In the genomic region with DNA sequence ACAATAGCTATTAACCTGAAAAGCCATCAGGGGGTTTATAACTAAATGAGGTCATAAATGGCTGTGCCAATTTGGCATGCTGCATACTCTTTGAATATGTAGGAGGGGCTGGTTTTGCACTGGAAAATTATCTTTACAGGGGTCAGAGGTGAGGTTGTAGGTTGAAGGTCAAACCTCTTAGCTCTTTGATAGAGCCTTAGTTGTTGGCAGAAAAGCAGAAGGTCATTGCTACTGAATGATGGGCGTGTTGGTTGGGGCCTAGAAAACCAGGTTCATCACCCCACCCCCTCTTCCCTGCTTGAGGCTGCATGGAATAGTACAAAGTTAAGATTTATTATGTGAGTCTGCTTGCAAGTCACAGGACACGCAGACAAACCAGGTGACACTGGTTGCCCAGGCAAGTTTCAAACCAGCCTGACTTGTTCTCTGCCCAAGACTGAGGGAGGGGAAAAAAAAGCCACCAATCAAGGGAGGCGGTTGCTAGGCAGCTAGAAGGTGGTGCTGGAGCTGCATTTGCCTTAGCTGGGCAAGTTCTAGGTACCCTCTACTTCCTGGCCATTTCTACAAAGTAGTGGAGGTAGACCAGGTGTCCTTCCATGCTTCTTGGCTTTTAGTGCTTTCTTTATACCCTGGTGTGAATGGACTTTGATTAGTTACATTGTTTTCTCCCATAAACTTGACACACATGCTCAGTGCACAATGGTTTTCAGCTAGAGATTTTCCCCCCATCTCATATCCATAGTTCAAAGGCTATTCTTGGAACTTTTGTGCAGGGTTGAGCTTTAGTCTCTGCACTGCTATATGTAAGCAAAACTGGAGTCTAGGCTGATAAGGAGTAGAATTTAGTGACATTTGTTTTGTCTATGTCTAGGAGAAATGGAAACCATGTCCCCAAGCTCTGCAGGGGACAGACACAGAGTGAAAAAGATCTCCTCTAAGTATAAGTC, we compare ENCODE assay signal across 10 mouse cellular contexts.
DNase-seq lines count a peak whose midpoint lies in the region; ATAC-seq lines count a peak whose summit lies in the region.
"Had no signal": no experiment of that assay in that cellular context is flagged by ENCODE, and none has a peak within 500 bp of the region (broad histone marks: within the 10 kb centered on the region; RNA-seq: fewer than 3 reads in every experiment).

No protein-coding gene starts in this region.

- H3K36me3 ChIP-seq in limb, embryonic 11.5 days (ENCODE audit: control insufficient read depth, insufficient read depth, low read length): no peaks in the 10 kb centered on the region
- H3K36me3 ChIP-seq in limb, embryonic 10.5 days: no peaks in the 10 kb centered on the region
- H3K36me3 ChIP-seq in limb, embryonic 15.5 days: peaks cover 8% of the 10 kb centered on the region; the same call in 1 of the 2 replicates
- H3K36me3 ChIP-seq: forebrain, embryonic 10.5 days had no signal

- no peak for ATAC-seq in limb, embryonic 11.5 days (ENCODE audit: insufficient number of reproducible peaks, low FRiP score, low TSS enrichment, low read depth)
- ATAC-seq in limb, embryonic 15.5 days (ENCODE audit: insufficient number of reproducible peaks, low FRiP score, low TSS enrichment, low read depth): no peak

- no peaks in the 10 kb centered on the region for H3K9me3 ChIP-seq in limb, embryonic 11.5 days (ENCODE audit: control insufficient read depth, low read length)
- H3K9me3 ChIP-seq in limb, embryonic 10.5 days (replicated peaks): no peaks in the 10 kb centered on the region
- H3K9me3 ChIP-seq in limb, embryonic 15.5 days: no peaks in the 10 kb centered on the region
- H3K9me3 ChIP-seq: forebrain, embryonic 10.5 days had no signal

- H3K4me2 ChIP-seq in limb, embryonic 11.5 days (ENCODE audit: low read depth, severe bottlenecking): no peak overlapping the region
- H3K4me2 ChIP-seq in limb, embryonic 15.5 days: no peak overlapping the region

- H3K4me3 ChIP-seq in limb, embryonic 11.5 days (ENCODE audit: low read depth, low read length): no peak overlapping the region
- no peak overlapping the region for H3K4me3 ChIP-seq in limb, embryonic 10.5 days
- no peak overlapping the region for H3K4me3 ChIP-seq in limb, embryonic 15.5 days
- H3K4me3 ChIP-seq: forebrain, embryonic 10.5 days had no signal

- WGBS in limb, embryonic 11.5 days: 45% methylated on average over 3 of the region's 3 CpGs
- WGBS in limb, embryonic 10.5 days: 55% methylated on average over 3 of the region's 3 CpGs
- WGBS in limb, embryonic 15.5 days: 53% methylated on average over 3 of the region's 3 CpGs

- DNase-seq in limb, embryonic 11.5 days (ENCODE audit: low spot score): peak; percentile 30
- no peak for DNase-seq in limb, embryonic 10.5 days (ENCODE audit: low spot score)
- peak; percentile 61 for DNase-seq in induced T-regulatory cell, adult 2 months (ENCODE audit: low read depth)
- peak; percentile 84 for DNase-seq in urinary bladder, postnatal 14 days (ENCODE audit: low spot score)
- DNase-seq in retina, postnatal 1 day: no peak
- no peak for DNase-seq in testis, postnatal 10 days (ENCODE audit: low spot score)
- no peak for DNase-seq in adrenal gland, adult 8-10 months
- DNase-seq: thymus, postnatal 25 days had no signal

- H3K9ac ChIP-seq in limb, embryonic 11.5 days (ENCODE audit: low read length): no peak overlapping the region
- H3K9ac ChIP-seq in limb, embryonic 15.5 days: no peak overlapping the region

- no peak overlapping the region for H3K27ac ChIP-seq in limb, embryonic 11.5 days (replicated peaks; ENCODE audit: low read depth, low read length)
- no peak overlapping the region for H3K27ac ChIP-seq in limb, embryonic 10.5 days
- peak overlapping the region; percentile 9; the same call in 1 of the 2 replicates for H3K27ac ChIP-seq in limb, embryonic 15.5 days
- H3K27ac ChIP-seq: forebrain, embryonic 10.5 days had no signal

- H3K4me1 ChIP-seq in limb, embryonic 11.5 days (ENCODE audit: control insufficient read depth, insufficient read depth, low read length): no peaks in the 10 kb centered on the region
- H3K4me1 ChIP-seq in limb, embryonic 10.5 days: peaks cover 4% of the 10 kb centered on the region; the same call in 1 of the 2 replicates
- H3K4me1 ChIP-seq in limb, embryonic 15.5 days: 0 out of 2 replicates have a peak, but pooled peaks cover 3% of the 10 kb centered on the region
- H3K4me1 ChIP-seq: forebrain, embryonic 10.5 days had no signal

- H3K27me3 ChIP-seq in limb, embryonic 11.5 days (ENCODE audit: control insufficient read depth, insufficient read depth, low read length): no peaks in the 10 kb centered on the region
- no peaks in the 10 kb centered on the region for H3K27me3 ChIP-seq in limb, embryonic 10.5 days (ENCODE audit: low read depth, poor library complexity, severe bottlenecking)
- H3K27me3 ChIP-seq in limb, embryonic 15.5 days: no peaks in the 10 kb centered on the region

Comparison
In these comparisons a context has a peak if more than half of its experiments do, and no peak if none do; other contexts are left out.
1. DNase-seq: peak in limb, embryonic 11.5 days (single experiment), induced T-regulatory cell, adult 2 months (single experiment) and urinary bladder, postnatal 14 days (single experiment); none in limb, embryonic 10.5 days (single experiment), retina, postnatal 1 day (single experiment), testis, postnatal 10 days (single experiment) and adrenal gland, adult 8-10 months (single experiment).